Mouse (Mus musculus): Measurements from ENCODE around the gene Olfr1444.

- TF ChIP-seq CTCF (IDR thresholded peaks at IDR 0.05; ENCODE audit: extremely low read depth, insufficient read length, insufficient replicate concordance, low read depth, low read length) (no peak), POLR2A (IDR thresholded peaks at IDR 0.05; ENCODE audit: low read depth, low read length) (no peak)
These were observed 43.2 kb upstream of the Olfr1444 start for GRCm38 (mm10) chr19:12813883-12814282.
